Mouse (Mus musculus) heart, embryonic 11.5 days (tissue): Measurements from ENCODE around the gene Dld. TPM values are rescaled to one million over a fixed set of nuclear protein-coding genes. Genes with fewer than 3 reads are reported as not detected.

Experiments used
- ATAC-seq: fragments of 200-750 bp; cut with Nextera tagmentation; replicated peaks from 2 replicates; pipeline ENCODE4 v1.8.0; 2017; ENCODE audit warnings: moderate library complexity; ENCODE audit not compliant: insufficient number of reproducible peaks, low FRiP score, low TSS enrichment
- H3K27ac ChIP-seq: fragments of 300-500 bp; sonication (generic); 2 replicates; pipeline ENCODE4 v1.5.1; 2014; ENCODE audit warnings: mild to moderate bottlenecking, low read depth, low read length
- H3K27me3 ChIP-seq: fragments of 300-500 bp; sonication (generic); 2 replicates; pipeline ENCODE4 v1.6.1; 2014; ENCODE audit warnings: mild to moderate bottlenecking, low read length, mixed read lengths; ENCODE audit not compliant: control insufficient read depth, insufficient read depth
- H3K36me3 ChIP-seq: fragments of 300-500 bp; sonication (generic); 2 replicates; pipeline ENCODE4 v1.6.1; 2014; ENCODE audit warnings: mild to moderate bottlenecking, low read length, moderate library complexity, mixed read lengths; ENCODE audit not compliant: control insufficient read depth, insufficient read depth
- H3K4me1 ChIP-seq: fragments of 300-500 bp; sonication (generic); 2 replicates; pipeline ENCODE4 v1.6.1; 2014; ENCODE audit warnings: low read length; ENCODE audit not compliant: control insufficient read depth, insufficient read depth
- H3K4me2 ChIP-seq: fragments of 300-500 bp; sonication (generic); 2 replicates; pipeline ENCODE4 v1.6.1; 2014; ENCODE audit warnings: mild to moderate bottlenecking, moderate library complexity
- H3K4me3 ChIP-seq: fragments of 300-500 bp; sonication (generic); 2 replicates; pipeline ENCODE4 v1.5.1; 2014; ENCODE audit warnings: low read depth, low read length
- H3K9ac ChIP-seq: fragments of 300-500 bp; sonication (generic); 2 replicates; pipeline ENCODE4 v1.6.1; 2014; ENCODE audit warnings: mild to moderate bottlenecking, low read depth, low read length, moderate library complexity
- H3K9me3 ChIP-seq: fragments of 300-500 bp; sonication (generic); replicated peaks from 2 replicates; pipeline ENCODE4 v1.6.1; 2016; ENCODE audit warnings: low read length; ENCODE audit not compliant: control insufficient read depth
- WGBS: fragments of 180-500 bp; shearing (Covaris S2); extraction: QIAGEN DNeasy Blood & Tissue Kit; methylation state at CpG from one replicate; pipeline ENCODE4 v1.1.7; 2014; ENCODE audit not compliant: insufficient replicate concordance; 5-methylcytosine and 5-hydroxymethylcytosine counted together
- polyA plus RNA-seq: library from polyadenylated mRNA; unstranded; fragments of >200 nt; fragmentation: Nextera tagmentation; extraction: Ambion mirVana; gene quantifications from 2 replicates; pipeline ENCODE4 v1.2.1, GENCODE M21; 2014

The Dld gene
- polyA plus RNA-seq, 1 experiment from 2014 or later: 207 TPM

GRCm38 (mm10) chr12:31317670-31318408 is 33.4 kb downstream of the Dld start:
- H3K4me2 ChIP-seq: no peak overlapping the region
- H3K27me3 ChIP-seq: no peaks in the 10 kb centered on the region
- 84% methylated on average over 7 of the region's 7 CpGs for WGBS
- H3K4me1 ChIP-seq: no peaks in the 10 kb centered on the region
- peaks cover 46% of the 10 kb centered on the region for H3K36me3 ChIP-seq
- no peak overlapping the region for H3K4me3 ChIP-seq
- H3K27ac ChIP-seq: no peak overlapping the region
- H3K9me3 ChIP-seq: no peaks in the 10 kb centered on the region
- no peak overlapping the region for H3K9ac ChIP-seq
- ATAC-seq: no peak

GRCm38 (mm10) chr12:31315961-31316360 is 35.3 kb downstream of the Dld start:
- ATAC-seq: no peak
- Histone ChIP-seq H3K4me2 (no peak overlapping the region), H3K9ac (no peak overlapping the region), H3K36me3 (peaks cover 51% of the 10 kb centered on the region), H3K27ac (no peak overlapping the region), H3K4me3 (no peak overlapping the region), H3K27me3 (no peaks in the 10 kb centered on the region), H3K9me3 (no peaks in the 10 kb centered on the region), H3K4me1 (no peaks in the 10 kb centered on the region)
- 54% methylated on average over 6 of the region's 6 CpGs for WGBS

GRCm38 (mm10) chr12:31314310-31314709 is 36.9 kb downstream of the Dld start:
- WGBS: 51% methylated on average over 7 of the region's 7 CpGs
- no peak for ATAC-seq
- Histone ChIP-seq H3K9me3 (no peaks in the 10 kb centered on the region), H3K9ac (no peak overlapping the region), H3K4me1 (peaks cover 5% of the 10 kb centered on the region), H3K36me3 (peaks cover 56% of the 10 kb centered on the region), H3K4me3 (no peak overlapping the region), H3K27me3 (no peaks in the 10 kb centered on the region), H3K4me2 (no peak overlapping the region), H3K27ac (peak overlapping the region; percentile 64)

- H3K4me2 ChIP-seq: no peak overlapping the region
- peaks cover 5% of the 10 kb centered on the region for H3K4me1 ChIP-seq
- no peaks in the 10 kb centered on the region for H3K27me3 ChIP-seq
- no peak overlapping the region for H3K4me3 ChIP-seq
- peaks cover 56% of the 10 kb centered on the region for H3K36me3 ChIP-seq
- no peak overlapping the region for H3K9ac ChIP-seq
- peak overlapping the region; percentile 64; the same call in 1 of the 2 replicates for H3K27ac ChIP-seq
- H3K9me3 ChIP-seq: no peaks in the 10 kb centered on the region
- 73% methylated on average over 4 of the region's 4 CpGs for WGBS
- no peak for ATAC-seq
Measured at GRCm38 (mm10) chr12:31313136-31313535, 38.1 kb downstream of the Dld start.

- Histone ChIP-seq H3K27me3 (no peaks in the 10 kb centered on the region), H3K4me1 (peaks cover 5% of the 10 kb centered on the region), H3K9me3 (no peaks in the 10 kb centered on the region), H3K4me3 (no peak overlapping the region), H3K36me3 (peaks cover 58% of the 10 kb centered on the region), H3K27ac (0 out of 2 replicates have a peak overlapping the region, but pooled peaks have one; percentile 64), H3K9ac (no peak overlapping the region), H3K4me2 (no peak overlapping the region)
- ATAC-seq: no peak
- WGBS: 79% methylated on average over 5 of the region's 5 CpGs
Measured at GRCm38 (mm10) chr12:31312281-31312680, 39.0 kb downstream of the Dld start.

- H3K27me3 ChIP-seq: no peaks in the 10 kb centered on the region
- peaks cover 5% of the 10 kb centered on the region for H3K4me1 ChIP-seq
- H3K9ac ChIP-seq: no peak overlapping the region
- H3K27ac ChIP-seq: no peak overlapping the region
- H3K4me3 ChIP-seq: no peak overlapping the region
- 85% methylated on average over 9 of the region's 9 CpGs for WGBS
- no peak overlapping the region for H3K4me2 ChIP-seq
- ATAC-seq: 0 out of 2 replicates have a peak, but pooled peaks have one; percentile 29
- no peaks in the 10 kb centered on the region for H3K9me3 ChIP-seq
- peaks cover 63% of the 10 kb centered on the region for H3K36me3 ChIP-seq
Measured at GRCm38 (mm10) chr12:31311671-31312265, 39.5 kb downstream of the Dld start.

- no peak for ATAC-seq
- H3K27ac ChIP-seq: no peak overlapping the region
- peaks cover 56% of the 10 kb centered on the region for H3K36me3 ChIP-seq
- H3K4me1 ChIP-seq: peaks cover 11% of the 10 kb centered on the region
- no peaks in the 10 kb centered on the region for H3K27me3 ChIP-seq
- H3K4me3 ChIP-seq: no peak overlapping the region
- H3K4me2 ChIP-seq: no peak overlapping the region
- H3K9me3 ChIP-seq: no peaks in the 10 kb centered on the region
- no peak overlapping the region for H3K9ac ChIP-seq
- 79% methylated on average over 9 of the region's 9 CpGs for WGBS
Measured at GRCm38 (mm10) chr12:31310687-31311086, 40.6 kb downstream of the Dld start.

GRCm38 (mm10) chr12:31307756-31308155 is 43.5 kb downstream of the Dld start:
- no peak overlapping the region for H3K4me2 ChIP-seq
- H3K36me3 ChIP-seq: peaks cover 48% of the 10 kb centered on the region
- no peak for ATAC-seq
- H3K9me3 ChIP-seq: no peaks in the 10 kb centered on the region
- H3K27me3 ChIP-seq: no peaks in the 10 kb centered on the region
- no peak overlapping the region for H3K4me3 ChIP-seq
- H3K27ac ChIP-seq: no peak overlapping the region
- H3K9ac ChIP-seq: no peak overlapping the region
- H3K4me1 ChIP-seq: peaks cover 15% of the 10 kb centered on the region
- 89% methylated on average over 8 of the region's 8 CpGs for WGBS
